In the genomic region with DNA sequence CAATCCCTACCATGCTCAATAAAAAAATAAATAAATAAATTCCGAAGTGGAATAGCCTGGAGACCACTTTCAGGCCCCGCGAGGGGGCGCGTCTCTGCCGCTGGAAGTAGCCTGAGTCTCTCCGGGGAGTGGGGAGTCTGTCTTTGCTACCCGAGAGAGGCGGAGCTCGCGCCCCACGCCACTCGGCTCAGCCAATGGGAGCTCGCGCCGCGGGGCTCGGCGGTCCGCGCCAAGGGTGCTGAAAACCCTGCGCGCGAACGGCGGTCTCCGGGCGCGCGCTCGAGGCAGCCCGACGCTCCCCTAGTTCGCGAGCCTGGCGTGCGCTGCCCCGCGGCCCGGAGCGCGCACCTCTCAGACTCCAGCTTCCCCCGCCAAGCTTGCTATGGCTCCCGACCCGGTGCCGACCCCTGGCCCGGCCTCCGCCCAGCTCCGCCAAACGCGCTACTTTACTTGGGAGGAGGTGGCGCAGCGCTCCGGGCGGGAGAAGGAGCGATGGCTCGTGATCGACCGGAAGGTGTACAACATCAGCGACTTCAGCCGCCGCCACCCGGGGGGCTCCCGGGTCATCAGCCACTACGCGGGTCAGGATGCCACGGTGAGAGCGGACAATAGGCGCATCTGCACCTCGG, we compare ENCODE assay signal across 8 mouse cellular contexts. TPM values are rescaled to one million over a fixed set of nuclear protein-coding genes. Genes with fewer than 3 reads are reported as not detected.
DNase-seq lines count a peak whose midpoint lies in the region; ATAC-seq and TF ChIP-seq lines count a peak whose summit lies in the region.

A gene (plus strand): TSS at position 219 of the 629 bp plus-strand sequence.

- peak within 1 kb of the TSS; percentile 76 for H3K4me2 ChIP-seq in forebrain, embryonic 13.5 days
- H3K4me2 ChIP-seq in liver, postnatal 0 days (ENCODE audit: low read depth, low read length): peak within 1 kb of the TSS; percentile 96
- H3K4me2 ChIP-seq in neural tube, embryonic 15.5 days: peak within 1 kb of the TSS; percentile 74

- H3K27me3 ChIP-seq in E14TG2a.4 (ENCODE audit: insufficient read depth, low read length): peaks cover 13% of the 10 kb centered on the region
- no peaks in the 10 kb centered on the region for H3K27me3 ChIP-seq in forebrain, embryonic 13.5 days
- H3K27me3 ChIP-seq in liver, postnatal 0 days (ENCODE audit: insufficient read depth, low read length): no peaks in the 10 kb centered on the region
- no peaks in the 10 kb centered on the region for H3K27me3 ChIP-seq in neural tube, embryonic 15.5 days (replicated peaks)

- 0 out of 2 replicates have a peak, but pooled peaks have one; percentile 34 for TF ChIP-seq EP300 in liver, postnatal 0 days (IDR thresholded peaks at IDR 0.05; ENCODE audit: low read depth)

- TF ChIP-seq CTCF in E14TG2a.4 (conservative IDR thresholded peaks at IDR 0.05; ENCODE audit: low read length): peak; percentile 18; the same call in 1 of the 2 replicates
- TF ChIP-seq CTCF in liver, postnatal 0 days (IDR thresholded peaks at IDR 0.05; ENCODE audit: low read depth): peak; percentile 64

- intact Hi-C loops in heart, postnatal 10 days (cut with DNase I): loop anchor here (2.0 to 5.0 kb wide), 2 partner anchors 82 to 145 kb away; a partner anchor contains a TSS

- peak within 1 kb of the TSS; percentile 99 for H3K4me3 ChIP-seq in E14TG2a.4 (replicated peaks; ENCODE audit: low read length)
- peak within 1 kb of the TSS; percentile 93 for H3K4me3 ChIP-seq in forebrain, embryonic 13.5 days
- H3K4me3 ChIP-seq in liver, postnatal 0 days (ENCODE audit: low read depth, low read length): peak within 1 kb of the TSS; percentile 95
- H3K4me3 ChIP-seq in neural tube, embryonic 15.5 days (replicated peaks): peak within 1 kb of the TSS; percentile 91

- under 1% methylated on average over 70 of the region's 70 CpGs for WGBS in forebrain, embryonic 13.5 days
- WGBS in large intestine, adult 2 months: under 1% methylated on average over 70 of the region's 70 CpGs
- WGBS in liver, postnatal 0 days (ENCODE audit: insufficient replicate concordance): 0% methylated on average over 62 of the region's 70 CpGs
- WGBS in neural tube, embryonic 15.5 days: under 1% methylated on average over 70 of the region's 70 CpGs

- peak within 1 kb of the TSS; percentile 97 for H3K27ac ChIP-seq in forebrain, embryonic 13.5 days
- peak within 1 kb of the TSS; percentile 89 for H3K27ac ChIP-seq in liver, postnatal 0 days (ENCODE audit: low read depth)
- peak within 1 kb of the TSS; percentile 98 for H3K27ac ChIP-seq in neural tube, embryonic 15.5 days (replicated peaks)

- peak; percentile 87 for DNase-seq in c-Kit-positive CD71-positive TER-119-positive erythroid progenitor cells, embryonic 14.5 days (ENCODE audit: low spot score)
- DNase-seq in heart, postnatal 10 days: peak; percentile 94 to 95
- DNase-seq in large intestine, adult 2 months (ENCODE audit: low read depth, low spot score): no peak
- peak; percentile 92 for DNase-seq in liver, postnatal 0 days
- DNase-seq in testis, postnatal 14 days (ENCODE audit: low spot score): peak; percentile 92

- ATAC-seq in forebrain, embryonic 13.5 days: peak; percentile 97
- ATAC-seq in liver, postnatal 0 days: peak; percentile 91
- ATAC-seq in neural tube, embryonic 15.5 days (ENCODE audit: low FRiP score): peak; percentile 96

- peaks cover 23% of the 10 kb centered on the region for H3K9me3 ChIP-seq in E14TG2a.4 (ENCODE audit: low read length)
- H3K9me3 ChIP-seq in forebrain, embryonic 13.5 days (replicated peaks): no peaks in the 10 kb centered on the region
- 0 out of 2 replicates have a peak, but pooled peaks cover 3% of the 10 kb centered on the region for H3K9me3 ChIP-seq in liver, postnatal 0 days (ENCODE audit: low read length)
- no peaks in the 10 kb centered on the region for H3K9me3 ChIP-seq in neural tube, embryonic 15.5 days (replicated peaks)

- peak within 1 kb of the TSS; percentile 96 for H3K9ac ChIP-seq in forebrain, embryonic 13.5 days
- peak within 1 kb of the TSS; percentile 83 for H3K9ac ChIP-seq in liver, postnatal 0 days (replicated peaks)
- peak within 1 kb of the TSS; percentile 97 for H3K9ac ChIP-seq in neural tube, embryonic 15.5 days (replicated peaks)

- H3K36me3 ChIP-seq in E14TG2a.4 (ENCODE audit: insufficient read depth, low read length): peaks cover 34% of the 10 kb centered on the region
- H3K36me3 ChIP-seq in forebrain, embryonic 13.5 days (ENCODE audit: poor library complexity, severe bottlenecking): peaks cover 29% of the 10 kb centered on the region
- peaks cover 24% of the 10 kb centered on the region for H3K36me3 ChIP-seq in liver, postnatal 0 days (replicated peaks; ENCODE audit: insufficient read depth, low read length)
- H3K36me3 ChIP-seq in neural tube, embryonic 15.5 days: peaks cover 25% of the 10 kb centered on the region

- peaks cover 24% of the 10 kb centered on the region for H3K4me1 ChIP-seq in E14TG2a.4 (replicated peaks; ENCODE audit: low read depth, low read length)
- peaks cover 42% of the 10 kb centered on the region for H3K4me1 ChIP-seq in forebrain, embryonic 13.5 days
- H3K4me1 ChIP-seq in liver, postnatal 0 days (ENCODE audit: insufficient read depth): peaks cover 23% of the 10 kb centered on the region
- H3K4me1 ChIP-seq in neural tube, embryonic 15.5 days: peaks cover 45% of the 10 kb centered on the region

RNA-seq across cellular contexts. Expression of the gene that starts here (rescaled TPM):
- polyA plus RNA-seq in forebrain, embryonic 13.5 days (2015; fragmentation: Nextera tagmentation; extraction: Ambion mirVana): 148 and 172 TPM in 2 replicates
- 10 to 100 TPM; 34.7 to 35.7 TPM for total RNA-seq in heart, postnatal 10 days (2021)
- 20.4 and 20.5 TPM in 2 replicates for polyA plus RNA-seq in large intestine, adult 2 months (2012; rRNA removed)
- polyA plus RNA-seq in liver, postnatal 0 days (2015; fragmentation: Nextera tagmentation; extraction: Ambion mirVana): 88.0 and 97.1 TPM in 2 replicates
- polyA plus RNA-seq in neural tube, embryonic 15.5 days (2015; fragmentation: Nextera tagmentation; extraction: Ambion mirVana): 146 and 157 TPM in 2 replicates
